Mouse (Mus musculus): ENCODE data around the gene Fmr1nb.
"Not testable (repeated sequence)": the region's sequence is repeated elsewhere in the genome, so short reads cannot be mapped to it uniquely, and the experiment has no call there.

Gene Fmr1nb

DNA sequence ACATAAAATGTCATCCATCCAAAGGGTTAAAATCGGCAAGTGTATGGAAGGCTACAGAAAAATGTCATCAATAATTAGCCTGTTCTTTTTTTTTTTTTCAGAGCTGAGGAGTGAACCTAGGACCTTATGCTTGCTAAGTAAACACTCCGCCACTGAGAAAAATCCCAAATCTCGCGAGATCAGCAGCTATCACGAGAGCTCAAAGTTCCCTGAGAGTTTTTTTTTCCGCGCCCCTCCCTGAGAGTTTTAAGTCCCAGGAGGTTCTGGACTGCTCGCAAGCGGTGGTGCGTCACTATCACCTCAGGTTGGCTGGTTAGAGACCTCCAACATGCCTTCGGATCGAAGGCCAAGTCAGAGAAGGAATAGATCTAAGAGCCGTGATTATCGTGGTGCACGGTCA lies at the start of gene Fmr1nb:
TSS of gene Fmr1nb (plus strand) at position 234 of the 400 bp plus-strand sequence.
- DNase-seq, result no peak

DNA sequence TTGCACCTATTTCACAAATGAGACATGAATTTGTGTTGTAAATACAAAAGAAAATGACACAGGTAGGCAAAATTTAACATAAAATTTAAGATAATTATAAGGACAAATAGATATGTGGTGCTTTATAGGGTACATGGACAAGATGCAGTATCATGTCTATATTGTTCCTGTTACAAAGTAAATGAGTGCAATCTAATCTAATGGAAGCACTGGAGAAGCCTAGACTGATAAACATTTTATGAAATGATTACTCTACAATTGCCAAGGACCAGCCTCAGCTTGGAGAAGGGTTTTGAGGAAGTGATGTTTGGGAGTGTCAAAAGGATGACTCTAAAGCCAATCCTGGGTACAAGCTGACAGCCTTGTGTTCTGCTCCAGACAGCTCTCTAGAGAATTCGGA lies 24.7 kb upstream of the Fmr1nb start:
- DNase-seq, result no peak

DNA sequence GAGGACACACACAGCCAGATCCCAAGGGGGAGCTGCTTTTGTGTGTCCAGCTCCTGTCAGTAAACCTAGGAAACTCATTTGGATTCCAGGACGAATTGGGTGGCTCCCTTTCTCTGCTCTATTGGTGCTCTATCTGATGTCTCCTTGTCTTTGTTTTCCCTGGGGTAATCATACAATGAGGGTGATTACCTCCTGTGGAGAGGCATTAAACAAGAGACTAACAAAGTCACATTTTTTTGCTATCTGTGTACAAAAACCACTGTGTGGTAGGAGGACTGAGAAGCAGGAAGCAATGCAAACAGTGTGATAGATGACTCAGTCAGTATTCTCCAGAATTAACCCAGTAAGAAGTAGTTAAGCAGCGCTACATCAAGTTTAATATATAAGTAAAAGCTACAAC lies 21.6 kb upstream of the Fmr1nb start:
- no peak for DNase-seq

DNA sequence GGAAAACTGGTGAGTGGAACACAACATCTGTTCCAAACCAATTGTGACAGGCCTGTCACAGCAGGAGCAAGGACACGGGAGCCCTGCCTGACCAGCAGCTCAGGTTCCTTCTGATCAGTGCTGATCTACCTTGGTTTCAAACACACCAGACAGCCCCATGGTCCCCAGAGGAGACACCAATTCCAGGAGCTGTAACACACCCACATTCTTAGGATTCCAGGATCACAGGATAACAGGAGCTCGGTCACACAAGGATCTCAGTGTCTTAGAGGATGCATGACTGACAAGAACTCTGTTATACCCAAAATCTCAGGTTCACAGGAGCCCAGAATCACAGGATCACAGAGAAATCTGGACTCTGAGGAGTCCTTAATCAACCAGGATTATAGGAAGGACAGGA lies 58.8 kb downstream of the Fmr1nb start:
- not testable (repeated sequence) for DNase-seq

DNA sequence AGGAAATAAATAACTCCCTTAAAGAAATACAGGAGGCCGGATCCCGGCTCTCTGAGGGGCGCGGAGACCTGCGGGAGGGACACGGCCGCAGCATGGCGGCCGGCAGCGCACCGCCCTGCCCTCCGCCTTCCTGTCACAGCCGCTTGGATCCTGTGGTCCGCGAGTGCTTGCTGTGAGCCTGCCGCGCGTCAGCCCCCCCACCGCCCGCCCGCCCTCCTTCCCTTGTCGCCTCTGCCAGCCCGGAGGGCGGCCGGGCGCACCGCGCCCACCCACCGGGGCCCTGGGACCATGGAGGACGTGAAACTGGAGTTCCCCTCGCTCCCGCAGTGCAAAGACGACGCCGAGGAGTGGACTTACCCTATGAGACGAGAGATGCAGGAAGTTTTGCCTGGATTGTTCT lies 59.4 kb downstream of the Fmr1nb start, which contains the start of gene Gm14698:
TSS of gene Gm14698 (plus strand) at position 35 of the 400 bp plus-strand sequence.
- peak; percentile 6 for DNase-seq

DNA sequence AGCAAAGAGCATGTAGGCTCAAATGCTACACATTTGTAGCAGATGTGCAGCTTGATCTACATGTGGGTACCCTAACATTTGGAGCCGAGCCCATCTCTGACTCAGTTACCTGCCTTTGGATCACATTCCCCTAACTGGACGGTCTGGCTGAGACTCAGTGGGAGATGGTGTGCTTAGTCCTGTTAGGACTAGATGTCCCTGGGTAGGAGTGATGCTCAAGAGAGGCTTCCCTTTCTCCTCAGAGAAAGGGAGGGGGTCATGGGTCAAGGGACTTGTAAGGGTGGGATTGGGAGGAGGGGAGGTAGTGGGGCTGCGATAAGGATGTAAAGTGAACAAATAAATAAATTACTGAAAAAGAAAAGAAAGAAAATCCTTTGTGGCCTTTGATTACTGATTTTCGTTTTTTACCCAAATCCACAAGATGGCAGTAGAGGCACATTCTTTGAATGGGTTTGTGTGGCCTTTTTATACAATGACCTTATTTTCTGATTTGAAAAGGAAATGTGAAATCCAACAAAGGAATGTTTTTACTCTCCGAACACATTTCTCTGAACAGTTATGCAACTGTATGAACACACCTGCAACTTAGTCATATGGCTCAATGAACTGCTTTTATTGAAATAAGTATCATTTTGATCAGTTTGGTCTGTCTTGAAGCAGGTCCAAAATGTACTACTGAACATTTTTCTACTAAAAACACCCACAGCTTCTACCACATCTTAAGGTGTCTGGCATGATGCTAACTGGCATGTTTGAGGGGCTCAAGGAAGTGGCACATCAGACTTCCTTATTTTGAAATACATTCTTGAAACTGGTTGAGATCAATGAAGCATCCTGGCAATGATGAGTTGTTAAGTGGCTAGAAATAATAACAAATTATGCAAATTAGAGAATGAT lies 78.2 kb downstream of the Fmr1nb start:
- DNase-seq, result no peak
